Mouse (Mus musculus): ENCODE measurements at regions not wholly inside any gene's neighbourhood (a gene's known extent, or its start where the extent isn't known, plus 50 kb on each side); places are given as distances from the start of the nearest gene placed in this dataset.

DNA sequence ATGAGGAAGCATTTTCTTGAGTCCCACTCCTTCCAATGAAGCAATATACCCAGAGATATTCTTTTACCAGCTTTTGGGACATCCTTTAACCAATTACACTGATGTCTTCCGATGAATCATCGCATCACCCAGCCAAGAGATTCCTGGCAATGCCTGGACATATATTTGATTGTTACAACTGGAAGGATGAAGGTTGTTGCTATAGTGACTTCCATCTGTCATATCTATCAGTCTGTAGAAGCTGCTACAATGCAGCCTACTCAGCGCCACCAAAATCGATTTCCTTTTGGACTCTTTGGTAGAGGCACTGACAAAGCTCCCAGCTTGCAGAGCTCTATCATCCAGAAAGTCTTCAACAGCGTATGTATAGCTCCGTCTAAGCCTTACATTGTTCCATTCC, 661.0 kb upstream of the Sox9 start:
- 93% methylated on average over 6 of the region's 6 CpGs for WGBS
- no peak for ATAC-seq (ENCODE audit: low FRiP score, low read depth)
- no peak overlapping the region for H3K4me3 ChIP-seq
- H3K9me3 ChIP-seq: no peaks in the 10 kb centered on the region
- no peaks in the 10 kb centered on the region for H3K36me3 ChIP-seq
- H3K9ac ChIP-seq (replicated peaks): no peak overlapping the region
- H3K4me1 ChIP-seq: no peaks in the 10 kb centered on the region
- no peak overlapping the region for H3K27ac ChIP-seq (replicated peaks)
- H3K27me3 ChIP-seq: peaks cover 4% of the 10 kb centered on the region; the same call in 1 of the 2 replicates
- no peak overlapping the region for H3K4me2 ChIP-seq (replicated peaks)

- H3K36me3 ChIP-seq: no peaks in the 10 kb centered on the region
- WGBS: 69% methylated on average over 5 of the region's 5 CpGs
- peaks cover 8% of the 10 kb centered on the region; the same call in 1 of the 2 replicates for H3K27me3 ChIP-seq
- H3K9me3 ChIP-seq: no peaks in the 10 kb centered on the region
- no peaks in the 10 kb centered on the region for H3K4me1 ChIP-seq
- no peak overlapping the region for H3K9ac ChIP-seq (replicated peaks)
- H3K27ac ChIP-seq (replicated peaks): no peak overlapping the region
- H3K4me3 ChIP-seq: no peak overlapping the region
- ATAC-seq (ENCODE audit: low FRiP score, low read depth): no peak
- no peak overlapping the region for H3K4me2 ChIP-seq (replicated peaks)
Measured at GRCm38 (mm10) chr11:112121831-112122230, 660.2 kb upstream of the Sox9 start.

DNA sequence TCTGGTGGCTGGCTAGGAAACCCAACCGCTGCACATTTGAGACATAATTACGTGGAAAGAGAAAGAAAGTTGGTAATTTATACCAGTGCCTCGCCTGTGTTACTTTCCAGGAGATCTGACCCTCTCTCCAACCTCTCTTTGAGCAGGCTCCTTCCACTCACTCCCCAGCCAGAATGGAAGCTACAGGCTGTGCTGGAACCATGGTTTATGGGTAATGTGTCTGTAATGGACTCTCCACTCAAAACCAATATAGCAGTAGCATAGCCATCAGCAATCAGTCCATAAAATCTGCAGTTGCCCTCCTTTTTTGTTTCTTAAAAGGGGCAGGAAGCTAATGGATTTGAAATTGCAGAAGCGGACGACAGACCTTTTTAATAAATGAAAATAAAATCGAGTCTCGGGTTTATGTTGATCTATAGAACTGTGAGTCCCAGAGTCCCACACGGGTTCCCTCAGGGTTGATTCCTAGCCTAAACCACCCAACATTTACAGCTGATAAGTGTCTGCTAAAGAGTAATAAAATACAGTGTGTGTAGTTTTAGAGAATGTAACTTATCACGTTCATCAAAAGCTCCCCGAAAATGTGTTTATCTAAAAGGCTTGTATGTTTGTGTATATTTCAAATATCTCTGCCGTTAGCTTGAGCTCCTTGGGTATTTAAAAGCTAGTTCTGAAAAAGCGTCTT, 656.6 kb upstream of the Sox9 start:
- no peak overlapping the region for H3K4me3 ChIP-seq
- WGBS: 83% methylated on average over 12 of the region's 12 CpGs
- peaks cover 27% of the 10 kb centered on the region for H3K27me3 ChIP-seq
- ATAC-seq (ENCODE audit: low FRiP score, low read depth): no peak
- no peaks in the 10 kb centered on the region for H3K4me1 ChIP-seq
- no peaks in the 10 kb centered on the region for H3K9me3 ChIP-seq
- H3K36me3 ChIP-seq: no peaks in the 10 kb centered on the region
- no peak overlapping the region for H3K4me2 ChIP-seq (replicated peaks)
- no peak overlapping the region for H3K9ac ChIP-seq (replicated peaks)
- no peak overlapping the region for H3K27ac ChIP-seq (replicated peaks)

DNA sequence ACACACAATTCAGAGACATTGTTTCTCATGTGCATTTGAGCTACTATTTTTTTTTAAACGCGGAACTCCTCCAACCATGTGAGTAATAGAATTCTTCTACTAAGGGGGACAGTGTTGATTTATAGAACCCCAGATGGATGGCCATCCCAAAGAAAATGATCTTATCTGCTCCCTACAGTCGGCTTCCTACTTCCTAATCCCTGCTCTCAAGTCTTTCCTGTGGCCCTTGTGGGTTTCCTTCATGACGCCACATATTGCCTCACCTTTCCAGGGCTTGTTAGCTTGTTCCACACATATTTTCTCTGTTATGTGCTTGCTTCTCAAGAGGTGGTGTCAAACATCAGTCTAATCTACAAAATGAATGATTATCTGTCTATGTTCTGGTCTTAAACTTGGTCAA, 651.9 kb upstream of the Sox9 start:
- Histone ChIP-seq H3K4me1 (no peaks in the 10 kb centered on the region), H3K4me3 (no peak overlapping the region), H3K36me3 (no peaks in the 10 kb centered on the region), H3K9me3 (no peaks in the 10 kb centered on the region), H3K9ac (replicated peaks) (no peak overlapping the region), H3K4me2 (replicated peaks) (no peak overlapping the region), H3K27me3 (peaks cover 61% of the 10 kb centered on the region), H3K27ac (replicated peaks) (no peak overlapping the region)
- no peak for ATAC-seq (ENCODE audit: low FRiP score, low read depth)
- 93% methylated on average over 4 of the region's 4 CpGs for WGBS

GRCm38 (mm10) chr11:112137401-112138020, 644.5 kb upstream of the Sox9 start:
- H3K9me3 ChIP-seq: no peaks in the 10 kb centered on the region
- H3K9ac ChIP-seq (replicated peaks): no peak overlapping the region
- H3K4me3 ChIP-seq: no peak overlapping the region
- H3K4me1 ChIP-seq: peaks cover 22% of the 10 kb centered on the region
- H3K4me2 ChIP-seq (replicated peaks): peak overlapping the region; percentile 27
- ATAC-seq (ENCODE audit: low FRiP score, low read depth): peak; percentile 66
- no peak overlapping the region for H3K27ac ChIP-seq (replicated peaks)
- peaks cover 61% of the 10 kb centered on the region for H3K27me3 ChIP-seq
- no peaks in the 10 kb centered on the region for H3K36me3 ChIP-seq
- whole genome bisulfite sequencing: 5% methylated on average over 8 of the region's 8 CpGs

- Histone ChIP-seq H3K27ac (replicated peaks) (no peak overlapping the region), H3K4me1 (peaks cover 22% of the 10 kb centered on the region), H3K9me3 (no peaks in the 10 kb centered on the region), H3K4me2 (replicated peaks) (no peak overlapping the region), H3K36me3 (no peaks in the 10 kb centered on the region), H3K27me3 (peaks cover 59% of the 10 kb centered on the region), H3K4me3 (no peak overlapping the region), H3K9ac (replicated peaks) (no peak overlapping the region)
- no peak for ATAC-seq (ENCODE audit: low FRiP score, low read depth)
- WGBS: 74% methylated on average over 9 of the region's 9 CpGs
Measured at GRCm38 (mm10) chr11:112140058-112140457, 642.0 kb upstream of the Sox9 start.

GRCm38 (mm10) chr11:112140495-112140894, 641.5 kb upstream of the Sox9 start:
- WGBS: 78% methylated on average over 4 of the region's 4 CpGs
- no peak for ATAC-seq (ENCODE audit: low FRiP score, low read depth)
- H3K4me2 ChIP-seq (replicated peaks): no peak overlapping the region
- H3K4me1 ChIP-seq: peaks cover 22% of the 10 kb centered on the region
- H3K4me3 ChIP-seq: no peak overlapping the region
- no peak overlapping the region for H3K9ac ChIP-seq (replicated peaks)
- peaks cover 60% of the 10 kb centered on the region for H3K27me3 ChIP-seq
- H3K36me3 ChIP-seq: no peaks in the 10 kb centered on the region
- H3K9me3 ChIP-seq: no peaks in the 10 kb centered on the region
- H3K27ac ChIP-seq (replicated peaks): no peak overlapping the region

GRCm38 (mm10) chr11:112140912-112141311, 641.1 kb upstream of the Sox9 start:
- Histone ChIP-seq H3K4me2 (replicated peaks) (no peak overlapping the region), H3K27ac (replicated peaks) (no peak overlapping the region), H3K36me3 (no peaks in the 10 kb centered on the region), H3K9me3 (no peaks in the 10 kb centered on the region), H3K4me3 (no peak overlapping the region), H3K4me1 (peaks cover 22% of the 10 kb centered on the region), H3K9ac (replicated peaks) (no peak overlapping the region), H3K27me3 (peaks cover 60% of the 10 kb centered on the region)
- ATAC-seq (ENCODE audit: low FRiP score, low read depth): no peak
- WGBS: 70% methylated on average over 9 of the region's 9 CpGs

DNA sequence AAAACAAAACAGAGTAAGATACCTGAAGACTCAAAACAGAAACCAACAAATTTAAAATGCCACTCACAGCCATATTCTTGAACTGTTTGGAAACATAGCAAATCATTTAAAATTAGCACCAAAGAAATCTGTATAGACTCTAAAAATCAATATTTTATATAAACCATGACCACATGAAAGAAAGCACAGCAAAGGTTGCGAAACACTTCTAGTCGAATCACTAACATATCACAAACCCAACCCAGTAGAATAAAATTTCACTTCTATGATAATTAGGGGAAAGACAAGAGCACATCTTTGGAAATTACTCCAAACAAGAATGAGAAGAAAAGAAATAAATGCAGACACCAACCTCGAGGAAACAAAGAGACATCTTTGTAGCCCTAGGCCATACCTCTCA, 630.0 kb upstream of the Sox9 start:
- no peak overlapping the region for H3K9ac ChIP-seq (replicated peaks)

GRCm38 (mm10) chr11:112153198-112153597, 628.8 kb upstream of the Sox9 start:
- H3K27ac ChIP-seq (replicated peaks): no peak overlapping the region
- no peaks in the 10 kb centered on the region for H3K9me3 ChIP-seq
- H3K27me3 ChIP-seq: 0 out of 2 replicates have a peak, but pooled peaks cover 5% of the 10 kb centered on the region
- WGBS: 94% methylated on average over 5 of the region's 5 CpGs
- H3K4me3 ChIP-seq: no peak overlapping the region
- no peak for ATAC-seq (ENCODE audit: low FRiP score, low read depth)
- 0 out of 2 replicates have a peak, but pooled peaks cover 6% of the 10 kb centered on the region for H3K4me1 ChIP-seq
- no peak overlapping the region for H3K9ac ChIP-seq (replicated peaks)
- no peaks in the 10 kb centered on the region for H3K36me3 ChIP-seq
- no peak overlapping the region for H3K4me2 ChIP-seq (replicated peaks)

More for the DNA sequence above, 630.0 kb upstream of the Sox9 start:
- no peak for ATAC-seq (ENCODE audit: low FRiP score, low read depth)
- 91% methylated on average over 3 of the region's 3 CpGs for WGBS
- no peaks in the 10 kb centered on the region for H3K9me3 ChIP-seq
- no peak overlapping the region for H3K4me3 ChIP-seq
- no peak overlapping the region for H3K27ac ChIP-seq (replicated peaks)
- no peak overlapping the region for H3K4me2 ChIP-seq (replicated peaks)
- H3K27me3 ChIP-seq: 0 out of 2 replicates have a peak, but pooled peaks cover 5% of the 10 kb centered on the region
- no peaks in the 10 kb centered on the region for H3K36me3 ChIP-seq
- 0 out of 2 replicates have a peak, but pooled peaks cover 6% of the 10 kb centered on the region for H3K4me1 ChIP-seq

DNA sequence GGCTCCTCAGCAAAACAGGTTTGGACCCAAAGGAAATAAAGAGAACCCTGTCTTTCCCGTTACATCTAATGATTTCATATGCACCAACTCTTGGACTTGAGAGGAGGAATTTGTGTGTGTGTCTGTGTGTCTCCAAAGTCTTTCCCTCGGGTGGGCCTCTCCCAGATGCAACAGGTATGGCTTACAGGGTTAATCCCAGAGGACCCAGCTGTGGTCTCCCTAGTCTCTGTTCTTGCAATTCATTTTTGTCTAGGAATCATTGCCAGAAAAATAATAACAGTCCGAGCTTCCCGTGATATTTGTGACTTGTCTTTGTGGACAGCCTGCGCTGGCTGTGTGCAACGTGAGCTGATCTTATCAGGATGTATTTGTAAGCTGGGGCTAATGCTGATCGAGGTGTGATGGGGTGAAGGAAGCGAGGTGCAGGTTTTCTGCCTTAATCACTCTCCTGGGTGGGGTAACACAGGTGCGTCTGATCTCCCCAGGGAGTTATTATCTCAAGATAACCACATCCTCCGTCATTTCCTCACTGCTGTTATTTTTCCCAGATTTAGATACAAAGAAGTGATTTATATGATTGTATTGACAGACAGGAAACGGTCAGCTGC, 627.2 kb upstream of the Sox9 start:
- WGBS: 73% methylated on average over 11 of the region's 11 CpGs
- Histone ChIP-seq H3K4me2 (replicated peaks) (no peak overlapping the region), H3K36me3 (no peaks in the 10 kb centered on the region)

DNA sequence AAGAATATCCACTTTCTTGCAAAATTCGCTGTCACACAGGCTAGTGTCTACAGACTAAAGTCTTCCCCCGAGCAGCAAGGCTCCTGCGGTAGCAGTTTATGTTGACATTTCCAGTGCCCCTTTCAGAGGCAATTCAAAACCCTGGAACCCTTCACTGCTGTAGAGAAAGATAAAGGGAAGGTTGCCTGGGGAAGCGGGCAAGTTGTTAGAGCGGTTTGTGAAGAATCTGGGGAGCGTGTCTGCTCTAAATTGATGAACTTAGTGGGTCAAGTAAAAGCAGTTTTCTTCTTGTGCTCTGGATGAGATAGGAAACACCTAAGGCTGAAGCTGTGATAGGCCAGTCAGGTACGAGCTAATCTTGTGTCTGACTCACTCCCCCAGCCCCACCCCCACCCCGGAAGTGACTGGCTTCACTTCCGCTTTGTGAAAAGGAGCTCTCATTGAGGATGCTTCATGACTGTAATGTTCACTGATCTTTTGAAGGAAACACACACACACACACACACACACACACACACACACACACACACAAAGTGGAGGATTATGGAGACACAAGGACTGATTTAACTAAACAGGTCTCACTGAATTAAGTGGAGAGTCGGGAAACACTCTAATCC, 626.6 kb upstream of the Sox9 start:
- ATAC-seq (ENCODE audit: low FRiP score, low read depth): no peak
- Histone ChIP-seq H3K4me2 (replicated peaks) (no peak overlapping the region), H3K27ac (replicated peaks) (no peak overlapping the region), H3K4me1 (0 out of 2 replicates have a peak, but pooled peaks cover 6% of the 10 kb centered on the region), H3K9ac (replicated peaks) (no peak overlapping the region; the same call in 1 of the 2 replicates), H3K4me3 (no peak overlapping the region), H3K36me3 (no peaks in the 10 kb centered on the region), H3K9me3 (no peaks in the 10 kb centered on the region), H3K27me3 (no peaks in the 10 kb centered on the region)
- 41% methylated on average over 10 of the region's 10 CpGs for WGBS

More for the DNA sequence above, 627.2 kb upstream of the Sox9 start:
- H3K27me3 ChIP-seq: no peaks in the 10 kb centered on the region
- ATAC-seq (ENCODE audit: low FRiP score, low read depth): no peak
- H3K4me1 ChIP-seq: 0 out of 2 replicates have a peak, but pooled peaks cover 6% of the 10 kb centered on the region
- no peak overlapping the region for H3K27ac ChIP-seq (replicated peaks)
- H3K9me3 ChIP-seq: no peaks in the 10 kb centered on the region
- H3K4me3 ChIP-seq: no peak overlapping the region
- H3K9ac ChIP-seq (replicated peaks): no peak overlapping the region; the same call in 1 of the 2 replicates
